Mouse (Mus musculus) cortical plate, adult 2 months (tissue): ENCODE data around the gene Mad1l1.

Experiments used
- CTCF ChIP-seq: fragments of 200-500 bp; IDR thresholded peaks from 2 replicates; pipeline ENCODE4 v1.5.1; 2011; ENCODE audit warnings: mild to moderate bottlenecking, control low read depth, low read length; ENCODE audit not compliant: insufficient read depth; ENCODE audit errors: extremely low read depth
- POLR2A ChIP-seq: fragments of 200-500 bp; IDR thresholded peaks from 2 replicates; pipeline ENCODE4 v1.6.1; 2011; ENCODE audit warnings: mild to moderate bottlenecking, low read length, control low read depth; ENCODE audit not compliant: insufficient read depth; ENCODE audit errors: extremely low read depth

DNA sequence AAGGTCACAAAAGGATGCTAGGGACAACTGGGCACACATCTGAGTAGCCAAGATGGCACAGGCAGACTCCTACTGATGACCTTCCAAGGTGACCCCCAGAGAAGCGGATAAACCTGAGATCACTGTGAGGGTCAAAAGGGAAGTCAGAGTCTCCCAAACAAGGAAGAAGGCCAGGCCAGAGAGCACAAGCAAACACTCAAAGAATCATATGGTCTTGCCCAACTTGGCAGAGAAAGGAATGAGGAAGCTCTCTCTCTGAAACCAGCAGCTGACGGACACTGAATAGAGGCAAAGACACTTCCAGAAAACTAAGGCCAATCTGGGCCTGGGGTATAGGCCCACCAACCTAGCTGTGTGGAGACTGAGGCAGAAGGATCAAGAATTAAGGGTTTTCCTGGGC, 213.4 kb downstream of the Mad1l1 start:
- no peak for TF ChIP-seq POLR2A
- no peak for TF ChIP-seq CTCF
